Mouse (Mus musculus) embryonic facial prominence, embryonic 15.5 days (tissue): ENCODE measurements around the gene Pter. TPM values are rescaled to one million over a fixed set of nuclear protein-coding genes. Genes with fewer than 3 reads are reported as not detected.

Experiments used
- ATAC-seq: fragments of 200-750 bp; cut with Nextera tagmentation; 2 replicates; pipeline ENCODE4 v1.8.0; 2017; ENCODE audit warnings: low read depth, moderate TSS enrichment; ENCODE audit not compliant: insufficient number of reproducible peaks, low FRiP score, low TSS enrichment
- H3K27ac ChIP-seq: fragments of 300-500 bp; sonication (generic); replicated peaks from 2 replicates; pipeline ENCODE4 v1.5.1; 2015; ENCODE audit warnings: mild to moderate bottlenecking, inconsistent platforms
- H3K27me3 ChIP-seq: fragments of 300-500 bp; sonication (generic); 2 replicates; pipeline ENCODE4 v1.6.1; 2015; ENCODE audit warnings: inconsistent platforms
- H3K36me3 ChIP-seq: fragments of 300-500 bp; sonication (generic); 2 replicates; pipeline ENCODE4 v1.6.1; 2015; ENCODE audit warnings: mild to moderate bottlenecking, inconsistent platforms
- H3K4me1 ChIP-seq: fragments of 300-500 bp; sonication (generic); 2 replicates; pipeline ENCODE4 v1.6.1; 2015; ENCODE audit warnings: inconsistent platforms
- H3K4me2 ChIP-seq: fragments of 300-500 bp; sonication (generic); replicated peaks from 2 replicates; pipeline ENCODE4 v1.6.1; 2015; ENCODE audit warnings: mild to moderate bottlenecking, inconsistent platforms
- H3K4me3 ChIP-seq: fragments of 300-500 bp; sonication (generic); replicated peaks from 2 replicates; pipeline ENCODE4 v1.5.1; 2015; ENCODE audit warnings: mild to moderate bottlenecking, inconsistent platforms
- H3K9ac ChIP-seq: fragments of 300-500 bp; sonication (generic); 2 replicates; pipeline ENCODE4 v1.6.1; 2015; ENCODE audit warnings: inconsistent platforms
- H3K9me3 ChIP-seq: fragments of 300-500 bp; sonication (generic); replicated peaks from 2 replicates; pipeline ENCODE4 v1.6.1; 2016; ENCODE audit warnings: inconsistent platforms
- WGBS: fragments of 180-500 bp; shearing (Covaris S2); methylation state at CpG from one replicate; pipeline ENCODE4 v1.1.7; 2015; 5-methylcytosine and 5-hydroxymethylcytosine counted together
- polyA plus RNA-seq: library from polyadenylated mRNA; unstranded; fragments of >200 nt; fragmentation: Nextera tagmentation; extraction: Ambion mirVana; gene quantifications from 2 replicates; pipeline ENCODE4 v1.2.1, GENCODE M21; 2015

The Pter gene
- polyA plus RNA-seq, 1 experiment from 2014 or later, result 13.2 TPM

DNA sequence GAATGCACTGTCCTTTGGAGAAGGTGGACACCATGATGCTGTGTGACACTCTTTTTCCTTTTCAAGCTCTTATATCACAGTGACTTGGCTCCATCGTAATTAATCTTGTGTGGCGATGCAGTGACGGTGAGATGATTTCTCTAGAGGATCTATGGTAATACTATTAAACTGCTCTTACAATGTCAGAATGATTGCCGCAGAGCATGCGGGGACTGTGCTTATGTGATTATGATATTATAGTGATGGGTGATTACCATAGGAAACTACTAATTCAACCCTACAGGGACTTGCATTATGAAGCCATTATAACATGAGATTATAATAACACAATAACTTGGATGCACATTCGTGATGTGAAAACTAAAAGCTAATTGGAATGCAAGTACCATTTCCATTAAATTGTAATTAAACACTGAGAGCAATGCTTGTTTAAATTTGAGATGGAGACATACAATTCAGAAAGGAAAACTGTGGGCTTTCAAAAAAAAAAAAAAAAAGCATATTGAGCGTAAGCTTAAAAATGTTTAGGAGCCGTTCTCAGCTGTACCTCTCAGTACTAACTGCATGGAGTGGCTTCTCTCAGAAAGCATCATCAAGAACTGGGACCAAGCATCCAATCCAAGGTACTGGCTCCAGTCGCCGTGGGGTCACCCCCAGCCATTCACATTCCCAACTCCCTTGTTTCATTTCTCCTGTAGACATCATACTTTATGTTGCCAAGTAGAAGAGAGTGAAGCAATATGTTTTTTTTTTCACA is 13.8 kb downstream of the Pter start:
- no peaks in the 10 kb centered on the region for H3K9me3 ChIP-seq
- no peaks in the 10 kb centered on the region for H3K27me3 ChIP-seq
- H3K4me2 ChIP-seq, result no peak overlapping the region
- H3K9ac ChIP-seq, result no peak overlapping the region
- H3K27ac ChIP-seq, result no peak overlapping the region
- 89% methylated on average over 10 of the region's 10 CpGs for WGBS
- H3K4me1 ChIP-seq, result no peaks in the 10 kb centered on the region
- no peak overlapping the region for H3K4me3 ChIP-seq
- H3K36me3 ChIP-seq, result no peaks in the 10 kb centered on the region
- no peak for ATAC-seq

DNA sequence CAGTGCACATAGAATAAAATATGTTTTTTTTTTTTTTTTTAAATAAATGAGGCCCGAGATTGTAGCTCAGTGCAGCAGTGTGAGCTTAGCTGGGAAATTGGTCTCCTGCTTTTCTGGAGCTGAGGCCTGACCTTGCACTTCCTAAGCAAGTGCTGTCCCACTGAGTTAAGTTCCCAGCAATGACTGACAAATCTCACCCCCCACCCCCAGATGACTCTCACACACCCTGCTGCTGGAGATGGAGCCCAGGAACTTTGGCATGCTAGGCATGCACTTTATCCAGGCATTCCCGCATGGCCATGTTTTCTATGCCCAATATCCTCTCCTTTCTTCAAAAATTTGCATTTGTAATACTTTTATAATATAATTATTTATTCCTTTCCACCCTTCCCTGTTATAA is 14.8 kb downstream of the Pter start:
- Histone ChIP-seq H3K4me2 (no peak overlapping the region), H3K9ac (no peak overlapping the region), H3K9me3 (no peaks in the 10 kb centered on the region), H3K4me3 (no peak overlapping the region), H3K27ac (no peak overlapping the region), H3K4me1 (no peaks in the 10 kb centered on the region), H3K27me3 (no peaks in the 10 kb centered on the region), H3K36me3 (no peaks in the 10 kb centered on the region)
- 80% methylated on average over 2 of the region's 2 CpGs for WGBS
- no peak for ATAC-seq

- no peaks in the 10 kb centered on the region for H3K36me3 ChIP-seq
- H3K27ac ChIP-seq, result no peak overlapping the region
- no peak overlapping the region for H3K9ac ChIP-seq
- no peak overlapping the region for H3K4me2 ChIP-seq
- 0 out of 2 replicates have a peak, but pooled peaks cover 4% of the 10 kb centered on the region for H3K9me3 ChIP-seq
- no peaks in the 10 kb centered on the region for H3K27me3 ChIP-seq
- no peak for ATAC-seq
- H3K4me3 ChIP-seq, result no peak overlapping the region
- H3K4me1 ChIP-seq, result no peaks in the 10 kb centered on the region
These were observed 33.0 kb downstream of the Pter start for GRCm38 (mm10) chr2:12956703-12957424.

DNA sequence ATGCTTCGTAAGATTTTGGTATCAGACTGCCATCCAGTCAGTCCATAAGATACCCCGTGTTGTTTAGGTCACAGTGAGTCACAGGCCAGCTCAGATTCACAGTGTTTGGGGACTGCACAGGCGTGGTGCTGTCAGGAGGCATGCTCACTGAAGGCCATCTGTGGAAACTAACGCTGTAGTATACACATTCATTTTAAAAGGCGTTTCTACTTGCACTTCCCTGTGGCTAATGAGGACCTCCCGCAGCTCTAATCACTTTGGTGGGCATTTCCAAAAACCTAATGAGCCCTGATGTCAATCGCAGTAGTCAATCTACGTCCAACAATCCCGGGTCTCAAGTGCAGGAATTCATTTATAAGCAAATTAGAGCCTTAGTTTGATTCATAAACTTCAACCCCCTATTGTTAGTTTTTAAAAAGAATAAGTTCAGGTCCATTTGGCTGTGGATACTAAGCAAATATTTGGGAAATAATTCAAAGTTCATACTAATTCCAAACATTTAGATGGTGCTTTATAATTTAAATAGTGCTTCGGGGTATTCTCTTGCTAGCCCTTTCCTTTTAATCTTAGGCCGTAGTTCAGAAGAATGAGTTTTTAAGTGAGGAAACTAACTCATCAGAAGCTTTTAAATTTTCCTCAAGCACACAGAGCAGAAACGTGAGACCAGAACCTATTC is 46.3 kb downstream of the Pter start:
- no peak for ATAC-seq
- Histone ChIP-seq H3K27me3 (no peaks in the 10 kb centered on the region), H3K9me3 (no peaks in the 10 kb centered on the region), H3K4me3 (no peak overlapping the region), H3K27ac (no peak overlapping the region), H3K4me1 (no peaks in the 10 kb centered on the region), H3K4me2 (no peak overlapping the region), H3K9ac (no peak overlapping the region), H3K36me3 (no peaks in the 10 kb centered on the region)
- WGBS, result 73% methylated on average over 12 of the region's 12 CpGs

- H3K4me2 ChIP-seq, result no peak overlapping the region
- WGBS, result 81% methylated on average over 2 of the region's 2 CpGs
These were observed 49.9 kb downstream of the Pter start for GRCm38 (mm10) chr2:12973752-12974151.

GRCm38 (mm10) chr2:12977367-12977766 is 53.5 kb downstream of the Pter start:
- Histone ChIP-seq H3K4me2 (no peak overlapping the region), H3K4me1 (no peaks in the 10 kb centered on the region), H3K9me3 (no peaks in the 10 kb centered on the region), H3K4me3 (no peak overlapping the region), H3K9ac (no peak overlapping the region), H3K27me3 (no peaks in the 10 kb centered on the region), H3K36me3 (no peaks in the 10 kb centered on the region), H3K27ac (no peak overlapping the region)
- ATAC-seq, result no peak
- WGBS, result 92% methylated on average over 7 of the region's 7 CpGs

More at GRCm38 (mm10) chr2:12973752-12974151, 49.9 kb downstream of the Pter start:
- ATAC-seq, result no peak
- Histone ChIP-seq H3K27me3 (no peaks in the 10 kb centered on the region), H3K9me3 (no peaks in the 10 kb centered on the region), H3K4me3 (no peak overlapping the region), H3K27ac (no peak overlapping the region), H3K36me3 (no peaks in the 10 kb centered on the region), H3K4me1 (no peaks in the 10 kb centered on the region), H3K9ac (no peak overlapping the region)

- H3K4me1 ChIP-seq, result no peaks in the 10 kb centered on the region
- whole genome bisulfite sequencing, result 58% methylated on average over 4 of the region's 4 CpGs
- no peak overlapping the region for H3K4me2 ChIP-seq
- ATAC-seq, result no peak
- no peak overlapping the region for H3K27ac ChIP-seq
- no peak overlapping the region for H3K9ac ChIP-seq
- H3K9me3 ChIP-seq, result no peaks in the 10 kb centered on the region
- no peaks in the 10 kb centered on the region for H3K27me3 ChIP-seq
- no peaks in the 10 kb centered on the region for H3K36me3 ChIP-seq
- no peak overlapping the region for H3K4me3 ChIP-seq
These were observed 54.9 kb downstream of the Pter start for GRCm38 (mm10) chr2:12978771-12979170.

DNA sequence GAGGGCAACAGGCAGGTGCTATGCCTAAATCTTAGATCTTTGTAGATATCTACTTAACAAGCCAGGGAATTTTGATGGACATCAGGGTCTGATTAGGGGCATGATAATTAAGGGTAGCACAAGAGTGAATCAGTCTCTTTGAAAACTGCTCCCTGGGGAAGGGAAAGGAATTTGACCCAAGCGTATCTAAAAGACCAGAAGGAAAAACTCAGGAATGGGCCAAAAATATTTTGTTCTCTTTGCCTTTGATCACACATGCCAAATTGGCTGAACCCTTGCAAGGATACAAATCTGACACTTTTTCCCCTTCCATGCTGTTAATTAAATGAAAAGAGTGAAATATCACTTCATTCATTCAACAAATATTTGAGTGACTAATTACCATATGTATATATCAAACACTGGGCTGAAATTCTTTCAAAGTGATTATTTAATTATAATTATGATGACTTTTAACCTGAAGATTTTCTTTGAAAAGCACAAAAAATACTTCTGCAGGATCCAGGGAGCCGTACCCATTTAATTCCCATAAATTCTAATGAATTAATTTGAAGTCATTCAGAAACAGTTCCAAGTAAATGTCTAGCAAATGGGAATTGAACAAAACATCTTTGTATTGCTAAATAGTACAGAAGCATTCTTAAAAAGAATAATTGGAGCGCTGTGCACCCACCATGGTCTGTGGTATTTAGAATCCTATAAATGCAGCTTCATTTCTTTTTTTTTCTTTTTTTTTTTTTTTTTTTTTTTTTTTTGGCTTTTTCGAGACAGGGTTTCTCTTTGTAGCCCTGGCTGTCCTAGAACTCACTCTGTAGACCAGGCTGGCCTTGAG is 61.3 kb downstream of the Pter start:
- H3K9me3 ChIP-seq, result no peaks in the 10 kb centered on the region
- no peaks in the 10 kb centered on the region for H3K4me1 ChIP-seq
- H3K27me3 ChIP-seq, result no peaks in the 10 kb centered on the region
- no peak overlapping the region for H3K4me3 ChIP-seq
- H3K9ac ChIP-seq, result no peak overlapping the region
- H3K27ac ChIP-seq, result no peak overlapping the region
- H3K4me2 ChIP-seq, result no peak overlapping the region
- no peak for ATAC-seq
- WGBS, result 61% methylated on average over 4 of the region's 4 CpGs
- no peaks in the 10 kb centered on the region for H3K36me3 ChIP-seq

DNA sequence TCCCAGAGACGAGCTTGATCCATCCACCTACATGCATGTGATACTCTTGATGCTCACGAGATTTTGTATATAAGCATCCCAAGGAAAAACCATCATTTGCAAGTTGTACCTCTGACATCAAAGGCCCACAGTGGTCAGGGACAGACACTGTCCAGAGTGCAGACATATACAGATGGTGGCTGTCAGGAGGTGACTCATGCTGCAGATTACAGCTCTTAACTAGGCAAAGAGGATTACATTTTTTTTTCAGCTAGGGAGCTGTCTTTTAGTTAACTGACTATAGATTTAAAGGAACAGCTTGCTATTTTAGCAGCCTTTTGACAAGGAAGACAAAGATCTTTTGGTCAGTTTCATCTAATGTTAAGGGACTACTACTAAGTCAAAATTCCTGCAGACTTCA is 76.2 kb downstream of the Pter start:
- no peak for ATAC-seq
- Histone ChIP-seq H3K4me1 (no peaks in the 10 kb centered on the region), H3K27ac (no peak overlapping the region), H3K9me3 (no peaks in the 10 kb centered on the region), H3K9ac (no peak overlapping the region), H3K4me2 (no peak overlapping the region), H3K4me3 (no peak overlapping the region), H3K36me3 (no peaks in the 10 kb centered on the region), H3K27me3 (no peaks in the 10 kb centered on the region)
- WGBS, result 75% methylated on average over 2 of the region's 2 CpGs

DNA sequence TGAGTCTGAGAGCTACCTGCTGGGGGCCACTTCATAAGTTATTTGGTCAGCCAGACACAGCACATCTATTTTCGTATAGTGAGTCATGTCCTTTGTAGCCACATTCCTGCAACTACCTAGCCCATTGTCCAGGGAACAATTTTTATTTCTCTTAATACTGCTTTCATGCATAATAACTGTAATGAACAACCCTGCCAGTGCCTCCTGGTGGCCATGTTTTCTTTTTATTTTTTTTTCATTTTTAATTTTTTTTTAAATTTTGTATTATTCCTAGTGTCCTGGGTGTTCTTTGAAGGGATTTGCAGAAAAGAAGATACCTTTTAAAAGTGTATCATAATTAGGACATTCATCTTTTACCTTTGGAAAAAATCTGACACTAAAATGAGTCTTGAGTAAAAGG is 84.6 kb downstream of the Pter start:
- ATAC-seq, result no peak
- WGBS, result 76% methylated on average over 1 of the region's 1 CpGs

More for the DNA sequence above, 84.6 kb downstream of the Pter start:
- H3K27me3 ChIP-seq, result peaks cover 43% of the 10 kb centered on the region
- H3K4me1 ChIP-seq, result peaks cover 25% of the 10 kb centered on the region
- no peak overlapping the region for H3K9ac ChIP-seq
- no peak overlapping the region for H3K27ac ChIP-seq
- no peak overlapping the region for H3K4me2 ChIP-seq
- no peak overlapping the region for H3K4me3 ChIP-seq
- H3K36me3 ChIP-seq, result no peaks in the 10 kb centered on the region
- no peaks in the 10 kb centered on the region for H3K9me3 ChIP-seq
